Mouse (Mus musculus) bone marrow, adult 2 months (tissue): ENCODE data around the gene Elovl3. TPM values are rescaled to one million over a fixed set of nuclear protein-coding genes. Genes with fewer than 3 reads are reported as not detected.

ENCODE experiments used
- H3K27ac ChIP-seq: fragments of 200-500 bp; 2 replicates; pipeline ENCODE4 v1.5.1; 2012; ENCODE audit warnings: low read depth, mild to moderate bottlenecking, control low read depth, inconsistent platforms, low read length; ENCODE audit not compliant: control insufficient read depth, poor library complexity, insufficient read depth
- H3K4me1 ChIP-seq: fragments of 200-500 bp; 2 replicates; pipeline ENCODE4 v1.6.1; 2011; ENCODE audit warnings: low read length; ENCODE audit not compliant: control insufficient read depth, insufficient read depth
- H3K4me3 ChIP-seq: fragments of 200-500 bp; replicated peaks from 2 replicates; pipeline ENCODE3; 2011; ENCODE audit warnings: mild to moderate bottlenecking, low read depth, low read length, control low read depth; ENCODE audit not compliant: control insufficient read depth
- CTCF ChIP-seq: fragments of 200-500 bp; IDR thresholded peaks from 2 replicates; pipeline ENCODE4 v1.5.1; 2011; ENCODE audit warnings: low read length, control low read depth; ENCODE audit not compliant: control insufficient read depth, insufficient read depth
- POLR2A ChIP-seq: fragments of 200-500 bp; IDR thresholded peaks from 2 replicates; pipeline ENCODE4 v1.6.1; 2011; ENCODE audit warnings: low read depth, mild to moderate bottlenecking, control low read depth, low read length, borderline replicate concordance; ENCODE audit not compliant: control insufficient read depth
- WGBS: fragments of 180-500 bp; shearing (Covaris S2); methylation state at CpG from one replicate; pipeline ENCODE4 v1.1.7; 2018; 5-methylcytosine and 5-hydroxymethylcytosine counted together
- polyA plus RNA-seq: library from polyadenylated mRNA; stranded (reverse); fragments of >200 nt; gene quantifications from 2 replicates; pipeline ENCODE4 v1.2.4, GENCODE M21; 2011; ENCODE audit warnings: low replicate concordance; ENCODE audit not compliant: missing spikeins, insufficient read depth, insufficient read length

The Elovl3 gene
- not detected in 2 replicates for polyA plus RNA-seq

GRCm38 (mm10) chr19:46131694-46132525, at the start of gene Elovl3:
Gene Elovl3 (plus strand): TSS chr19:46131897.
- no peaks in the 10 kb centered on the region for H3K4me1 ChIP-seq
- WGBS: 1% methylated on average over 31 of the region's 31 CpGs
- no peak within 1 kb of the TSS for H3K4me3 ChIP-seq
- no peak within 1 kb of the TSS for H3K27ac ChIP-seq
- TF ChIP-seq POLR2A (no peak), CTCF (no peak)

DNA sequence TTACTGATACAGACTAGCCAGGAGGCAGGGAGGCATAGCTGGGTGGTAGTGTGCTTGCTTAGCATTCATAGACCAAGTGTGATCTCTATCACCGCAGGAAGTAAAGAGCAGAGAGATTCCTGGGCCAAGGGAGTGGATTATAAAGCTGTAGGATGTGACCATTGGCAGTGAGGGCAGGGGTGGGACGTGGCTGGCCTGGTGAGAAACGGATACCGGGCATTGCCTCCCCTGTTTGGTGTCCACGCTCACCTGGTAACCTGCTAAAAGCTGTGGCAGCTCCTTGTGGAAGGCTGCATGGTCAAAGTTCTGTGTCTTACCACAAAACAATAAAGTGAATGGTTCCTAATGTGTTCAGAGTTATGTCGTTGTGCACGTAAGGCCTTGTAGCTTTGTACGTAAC, 46.5 kb upstream of the Elovl3 start:
- H3K4me1 ChIP-seq: no peaks in the 10 kb centered on the region
- WGBS: 89% methylated on average over 8 of the region's 8 CpGs
- H3K4me3 ChIP-seq: no peak overlapping the region
- H3K27ac ChIP-seq: no peak overlapping the region
- TF ChIP-seq CTCF (no peak), POLR2A (no peak)

GRCm38 (mm10) chr19:46086337-46086736, 45.4 kb upstream of the Elovl3 start:
- Histone ChIP-seq H3K4me1 (no peaks in the 10 kb centered on the region), H3K27ac (no peak overlapping the region), H3K4me3 (no peak overlapping the region)
- 24% methylated on average over 3 of the region's 3 CpGs for WGBS
- TF ChIP-seq POLR2A: no peak
- 0 out of 2 replicates have a peak, but pooled peaks have one; percentile 7 for TF ChIP-seq CTCF

- Histone ChIP-seq H3K4me1 (no peaks in the 10 kb centered on the region), H3K4me3 (no peak overlapping the region), H3K27ac (no peak overlapping the region)
- TF ChIP-seq POLR2A: no peak
- no peak for TF ChIP-seq CTCF
- WGBS: 80% methylated on average over 7 of the region's 7 CpGs
Measured at GRCm38 (mm10) chr19:46087871-46088270, 43.8 kb upstream of the Elovl3 start.

GRCm38 (mm10) chr19:46091641-46092040, 40.1 kb upstream of the Elovl3 start:
- 85% methylated on average over 4 of the region's 4 CpGs for WGBS
- no peak for TF ChIP-seq CTCF
- no peak for TF ChIP-seq POLR2A
- no peaks in the 10 kb centered on the region for H3K4me1 ChIP-seq
- no peak overlapping the region for H3K27ac ChIP-seq
- no peak overlapping the region for H3K4me3 ChIP-seq

DNA sequence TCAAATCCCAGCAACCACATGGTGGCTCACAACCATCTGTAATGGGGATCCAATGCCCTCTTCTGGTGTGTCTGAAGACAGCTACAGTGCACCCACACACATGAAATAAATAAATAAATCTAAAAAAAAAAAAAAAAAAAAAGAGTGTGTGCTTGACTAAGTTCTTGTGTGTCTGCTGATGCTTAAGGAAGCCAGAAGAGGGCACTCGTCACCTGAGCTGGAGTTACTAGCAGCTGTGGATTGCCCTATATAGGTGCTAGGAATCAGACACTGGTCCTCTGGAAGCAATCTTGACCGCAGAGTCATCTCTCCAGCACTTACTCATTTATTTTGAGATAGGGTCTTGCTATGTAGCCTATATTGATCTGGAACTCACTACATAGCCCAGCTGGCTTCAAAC, 37.6 kb upstream of the Elovl3 start:
- WGBS: 87% methylated on average over 2 of the region's 2 CpGs

GRCm38 (mm10) chr19:46095291-46095690, 36.4 kb upstream of the Elovl3 start:
- 81% methylated on average over 4 of the region's 4 CpGs for WGBS
- Histone ChIP-seq H3K4me1 (no peaks in the 10 kb centered on the region), H3K4me3 (no peak overlapping the region), H3K27ac (no peak overlapping the region)
- TF ChIP-seq POLR2A: no peak
- no peak for TF ChIP-seq CTCF

More for the DNA sequence above, 37.6 kb upstream of the Elovl3 start:
- H3K4me1 ChIP-seq: no peaks in the 10 kb centered on the region
- no peak overlapping the region for H3K4me3 ChIP-seq
- no peak overlapping the region for H3K27ac ChIP-seq
- TF ChIP-seq CTCF (no peak), POLR2A (no peak)

DNA sequence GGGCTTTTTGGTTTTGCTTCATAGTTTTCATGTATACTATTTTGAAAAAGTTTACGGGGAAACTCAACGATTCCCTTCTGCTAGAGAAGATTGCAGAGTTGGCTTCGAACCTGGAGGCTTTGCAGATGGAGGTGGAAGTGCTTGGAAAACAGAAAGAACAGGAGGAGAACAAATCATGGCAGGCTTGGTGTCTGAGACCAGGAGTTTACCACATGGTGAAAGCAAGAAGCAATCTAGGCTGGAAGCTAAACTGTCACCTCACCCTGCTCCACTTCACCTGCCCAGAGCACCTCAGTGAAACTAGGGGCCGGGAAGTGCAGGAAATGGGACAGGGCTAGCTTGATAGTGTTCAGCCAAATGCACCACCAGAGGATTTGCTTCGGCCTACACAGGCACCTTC, 35.3 kb upstream of the Elovl3 start:
- TF ChIP-seq POLR2A (no peak), CTCF (no peak)
- no peak overlapping the region for H3K4me3 ChIP-seq
- no peak overlapping the region for H3K27ac ChIP-seq
- WGBS: 81% methylated on average over 5 of the region's 5 CpGs
- H3K4me1 ChIP-seq: no peaks in the 10 kb centered on the region
